ENCODE assay signal across 9 mouse cellular contexts in the genomic region with DNA sequence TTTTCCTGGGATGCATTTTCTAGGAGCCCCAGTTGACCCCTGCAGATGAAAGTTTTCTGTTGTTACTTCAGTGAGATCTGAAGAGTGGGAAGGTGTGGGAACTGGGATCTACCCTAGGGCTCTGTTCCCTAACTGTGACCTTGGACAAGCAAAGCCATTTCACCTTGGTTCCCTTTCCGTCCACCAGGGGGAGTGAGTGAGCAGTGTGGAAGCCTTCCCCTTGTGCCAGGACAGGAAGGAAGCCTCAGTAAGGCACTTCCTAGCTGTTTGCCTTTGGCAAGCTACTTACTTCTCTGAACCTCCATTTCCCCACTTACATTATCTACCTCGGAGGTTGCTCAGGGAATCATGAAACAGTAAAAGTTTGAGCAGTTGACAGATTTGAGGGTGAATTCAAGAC. TPM values are rescaled to one million over a fixed set of nuclear protein-coding genes. Genes with fewer than 3 reads are reported as not detected.
DNase-seq lines count a peak whose midpoint lies in the region; ATAC-seq and TF ChIP-seq lines count a peak whose summit lies in the region.
"Had no signal": no experiment of that assay in that cellular context is flagged by ENCODE, and none has a peak within 500 bp of the region (broad histone marks: within the 10 kb centered on the region; RNA-seq: fewer than 3 reads in every experiment).

No protein-coding gene starts in this region.

- WGBS in kidney, adult 2 months = 16% methylated on average over 2 of the region's 2 CpGs
- WGBS in kidney, embryonic 16.5 days = 18% methylated on average over 2 of the region's 2 CpGs

- H3K4me3 ChIP-seq in kidney, adult 2 months (ENCODE audit: insufficient read depth, low read depth, low read length) = no peak overlapping the region
- no peak overlapping the region for H3K4me3 ChIP-seq in kidney, embryonic 16.5 days (ENCODE audit: low read length)
- no peak overlapping the region for H3K4me3 ChIP-seq in cortical plate, adult 2 months (ENCODE audit: insufficient read depth, low read length)
- H3K4me3 ChIP-seq: limb, embryonic 13.5 days had no signal

- H3K36me3 ChIP-seq in kidney, adult 2 months (ENCODE audit: control insufficient read depth, insufficient read depth, low read length) = no peaks in the 10 kb centered on the region
- H3K36me3 ChIP-seq in kidney, embryonic 16.5 days (ENCODE audit: insufficient read depth, low read length) = no peaks in the 10 kb centered on the region
- H3K36me3 ChIP-seq: limb, embryonic 13.5 days had no signal

- peak; percentile 75 for DNase-seq in kidney, adult 2 months
- DNase-seq in adipocyte (ENCODE audit: low spot score) = peak; percentile 47
- DNase-seq in left cerebral cortex, postnatal 25 days (ENCODE audit: low spot score in 2 of 2) = peak; percentile 55 to 60
- peak; percentile 83 for DNase-seq in testis, postnatal 10 days (ENCODE audit: low spot score)

- H3K27me3 ChIP-seq in kidney, adult 2 months (replicated peaks; ENCODE audit: control insufficient read depth, insufficient read depth, low read length) = no peaks in the 10 kb centered on the region
- no peaks in the 10 kb centered on the region for H3K27me3 ChIP-seq in kidney, embryonic 16.5 days (ENCODE audit: insufficient read depth, low read length)
- H3K27me3 ChIP-seq: limb, embryonic 13.5 days had no signal

- no peak overlapping the region for H3K4me2 ChIP-seq in kidney, embryonic 16.5 days (replicated peaks; ENCODE audit: low read depth, low read length)
- H3K4me2 ChIP-seq: limb, embryonic 13.5 days had no signal

- peak; percentile 98; the same call in 1 of the 2 replicates for TF ChIP-seq CTCF in kidney, adult 2 months (conservative IDR thresholded peaks at IDR 0.05; ENCODE audit: insufficient read depth, insufficient read length, low read depth, low read length)
- TF ChIP-seq CTCF in cortical plate, adult 2 months (IDR thresholded peaks at IDR 0.05; ENCODE audit: extremely low read depth, insufficient read depth, low read length) = peak; percentile 91

- no peak for TF ChIP-seq POLR2A in kidney, adult 2 months (IDR thresholded peaks at IDR 0.05; ENCODE audit: low read depth, low read length)
- TF ChIP-seq POLR2A in cortical plate, adult 2 months (IDR thresholded peaks at IDR 0.05; ENCODE audit: extremely low read depth, insufficient read depth, low read length) = no peak

- H3K4me1 ChIP-seq in kidney, adult 2 months (ENCODE audit: control insufficient read depth, insufficient read depth, low read length) = 0 out of 2 replicates have a peak, but pooled peaks cover 6% of the 10 kb centered on the region
- peaks cover 5% of the 10 kb centered on the region for H3K4me1 ChIP-seq in kidney, embryonic 16.5 days (ENCODE audit: insufficient read depth, low read length)
- H3K4me1 ChIP-seq in cortical plate, adult 2 months (ENCODE audit: control insufficient read depth, insufficient read depth, low read length) = no peaks in the 10 kb centered on the region

- no peak overlapping the region for H3K27ac ChIP-seq in kidney, adult 2 months (ENCODE audit: insufficient read depth, low read depth, low read length)
- no peak overlapping the region for H3K27ac ChIP-seq in kidney, embryonic 16.5 days (ENCODE audit: low read length)
- no peak overlapping the region for H3K27ac ChIP-seq in cortical plate, adult 2 months (ENCODE audit: insufficient read depth, low read length)
- H3K27ac ChIP-seq: limb, embryonic 13.5 days had no signal

- no peak for ATAC-seq in kidney, embryonic 16.5 days (ENCODE audit: low FRiP score, low TSS enrichment)
- peak; percentile 95 for ATAC-seq in granulocyte monocyte progenitor cell, adult 5-6 weeks (replicated peaks; ENCODE audit: poor library complexity, severe bottlenecking)
- peak; percentile 70; the same call in 1 of the 2 replicates for ATAC-seq in monocyte, adult 5-6 weeks (replicated peaks; ENCODE audit: insufficient number of reproducible peaks, low FRiP score, low TSS enrichment, poor library complexity, severe bottlenecking)

- H3K9me3 ChIP-seq in kidney, embryonic 16.5 days (ENCODE audit: low read length) = no peaks in the 10 kb centered on the region
- H3K9me3 ChIP-seq: limb, embryonic 13.5 days had no signal

- no peak overlapping the region for H3K9ac ChIP-seq in kidney, embryonic 16.5 days (replicated peaks; ENCODE audit: low read length)
- H3K9ac ChIP-seq: limb, embryonic 13.5 days had no signal

- intact Hi-C loops in left cerebral cortex, postnatal 25 days (cut with DNase I) = no loop called here

RNA-seq across cellular contexts. Expression of a gene that starts 59.0 kb away (rescaled TPM):
- 0.05 and 0.58 TPM in 2 replicates for polyA plus RNA-seq in kidney, adult 2 months (2012; rRNA removed)
- polyA plus RNA-seq in kidney, embryonic 16.5 days (2015; fragmentation: Nextera tagmentation; extraction: Ambion mirVana) = 0.04 TPM in 1 of 2 replicates, not detected in the other
- 0.06 and 0.15 TPM in 2 replicates for polyA plus RNA-seq in cortical plate, adult 2 months (2012; rRNA removed)
- not detected in 2 replicates for total RNA-seq in granulocyte monocyte progenitor cell, adult 5-6 weeks (2014; fragmentation: Nextera tagmentation)
- not detected in 2 replicates for total RNA-seq in granulocyte monocyte progenitor cell, adult 5-6 weeks (2017)
- not detected for total RNA-seq in left cerebral cortex, postnatal 25 days (2021)
- total RNA-seq in monocyte, adult 5-6 weeks (2017) = 0.11 to 4.6 TPM (median 3.1 TPM) in 3 replicates
